Mouse (Mus musculus): ENCODE data around the gene Noxred1. TPM values are rescaled to one million over a fixed set of nuclear protein-coding genes. Genes with fewer than 3 reads are reported as not detected.
"Not testable (repeated sequence)": the region's sequence is repeated elsewhere in the genome, so short reads cannot be mapped to it uniquely, and the experiment has no call there.

Gene Noxred1
- polyA plus RNA-seq, 1 experiment from 2014 or later: 0.29 TPM

- Histone ChIP-seq H3K9ac (no peak overlapping the region), H3K36me3 (no peaks in the 10 kb centered on the region), H3K27ac (no peak overlapping the region), H3K4me2 (no peak overlapping the region), H3K4me1 (replicated peaks) (peaks cover 31% of the 10 kb centered on the region), H3K27me3 (no peaks in the 10 kb centered on the region), H3K9me3 (replicated peaks) (0 out of 2 replicates have a peak, but pooled peaks cover 3% of the 10 kb centered on the region), H3K4me3 (replicated peaks) (no peak overlapping the region)
- WGBS (ENCODE audit: insufficient replicate concordance): 37% methylated on average over 7 of the region's 7 CpGs
- DNase-seq (peak; percentile 8), ATAC-seq (ENCODE audit: low read depth) (peak; percentile 53)
Observed at GRCm38 (mm10) chr12:87226801-87227200, 11.7 kb downstream of the Noxred1 start.

GRCm38 (mm10) chr12:87224950-87225349, 13.6 kb downstream of the Noxred1 start:
- DNase-seq (no peak), ATAC-seq (ENCODE audit: low read depth) (peak; percentile 47; the same call in 1 of the 2 replicates)
- Histone ChIP-seq H3K9me3 (replicated peaks) (0 out of 2 replicates have a peak, but pooled peaks cover 3% of the 10 kb centered on the region), H3K27ac (no peak overlapping the region), H3K36me3 (no peaks in the 10 kb centered on the region), H3K4me1 (replicated peaks) (peaks cover 17% of the 10 kb centered on the region), H3K9ac (no peak overlapping the region), H3K4me2 (peak overlapping the region; percentile 36), H3K4me3 (replicated peaks) (no peak overlapping the region), H3K27me3 (no peaks in the 10 kb centered on the region)
- 45% methylated on average over 10 of the region's 10 CpGs for WGBS (ENCODE audit: insufficient replicate concordance)

- no peaks in the 10 kb centered on the region for H3K4me1 ChIP-seq (replicated peaks)
- H3K4me2 ChIP-seq: no peak overlapping the region
- no peaks in the 10 kb centered on the region for H3K27me3 ChIP-seq
- H3K36me3 ChIP-seq: no peaks in the 10 kb centered on the region
- no peak overlapping the region for H3K27ac ChIP-seq
- no peaks in the 10 kb centered on the region for H3K9me3 ChIP-seq (replicated peaks)
- 72% methylated on average over 7 of the region's 7 CpGs for WGBS (ENCODE audit: insufficient replicate concordance)
- no peak overlapping the region for H3K4me3 ChIP-seq (replicated peaks)
- no peak overlapping the region for H3K9ac ChIP-seq
- ATAC-seq (ENCODE audit: low read depth): no peak
- no peak for DNase-seq
Observed at GRCm38 (mm10) chr12:87219362-87219761, 19.2 kb downstream of the Noxred1 start.

- DNase-seq (no peak), ATAC-seq (ENCODE audit: low read depth) (no peak)
- no peak overlapping the region for H3K4me2 ChIP-seq
- no peak overlapping the region for H3K27ac ChIP-seq
- no peaks in the 10 kb centered on the region for H3K27me3 ChIP-seq
- H3K4me3 ChIP-seq (replicated peaks): no peak overlapping the region
- H3K4me1 ChIP-seq (replicated peaks): no peaks in the 10 kb centered on the region
- no peaks in the 10 kb centered on the region for H3K9me3 ChIP-seq (replicated peaks)
- H3K9ac ChIP-seq: no peak overlapping the region
- no peaks in the 10 kb centered on the region for H3K36me3 ChIP-seq
Observed at GRCm38 (mm10) chr12:87217596-87217995, 20.9 kb downstream of the Noxred1 start.

GRCm38 (mm10) chr12:87216053-87216452, 22.5 kb downstream of the Noxred1 start:
- no peaks in the 10 kb centered on the region for H3K36me3 ChIP-seq
- no peak overlapping the region for H3K9ac ChIP-seq
- no peak overlapping the region for H3K4me3 ChIP-seq (replicated peaks)
- no peaks in the 10 kb centered on the region for H3K27me3 ChIP-seq
- WGBS (ENCODE audit: insufficient replicate concordance): 44% methylated on average over 2 of the region's 2 CpGs
- ATAC-seq (ENCODE audit: low read depth) (no peak), DNase-seq (no peak)
- no peaks in the 10 kb centered on the region for H3K9me3 ChIP-seq (replicated peaks)
- H3K4me2 ChIP-seq: no peak overlapping the region
- no peaks in the 10 kb centered on the region for H3K4me1 ChIP-seq (replicated peaks)
- no peak overlapping the region for H3K27ac ChIP-seq

- H3K4me2 ChIP-seq: no peak overlapping the region
- no peaks in the 10 kb centered on the region for H3K36me3 ChIP-seq
- H3K9me3 ChIP-seq (replicated peaks): no peaks in the 10 kb centered on the region
- H3K9ac ChIP-seq: no peak overlapping the region
- no peak overlapping the region for H3K27ac ChIP-seq
- no peaks in the 10 kb centered on the region for H3K27me3 ChIP-seq
- no peak for ATAC-seq (ENCODE audit: low read depth)
- no peaks in the 10 kb centered on the region for H3K4me1 ChIP-seq (replicated peaks)
- WGBS (ENCODE audit: insufficient replicate concordance): 32% methylated on average over 2 of the region's 2 CpGs
- DNase-seq: no peak
- H3K4me3 ChIP-seq (replicated peaks): no peak overlapping the region
Observed at GRCm38 (mm10) chr12:87212844-87213606, 25.5 kb downstream of the Noxred1 start.

- 73% methylated on average over 5 of the region's 5 CpGs for WGBS (ENCODE audit: insufficient replicate concordance)
- not testable (repeated sequence) for H3K36me3 ChIP-seq; H3K4me1 ChIP-seq (replicated peaks); H3K9me3 ChIP-seq (replicated peaks); H3K4me3 ChIP-seq (replicated peaks); H3K27ac ChIP-seq; H3K4me2 ChIP-seq; DNase-seq; ATAC-seq (ENCODE audit: low read depth); H3K9ac ChIP-seq
- peaks cover 11% of the 10 kb centered on the region for H3K27me3 ChIP-seq
Observed at GRCm38 (mm10) chr12:87205789-87206188, 32.7 kb downstream of the Noxred1 start.

- Histone ChIP-seq H3K9me3 (replicated peaks) (no peaks in the 10 kb centered on the region), H3K9ac (no peak overlapping the region), H3K36me3 (no peaks in the 10 kb centered on the region), H3K4me1 (replicated peaks) (peaks cover 23% of the 10 kb centered on the region), H3K4me2 (no peak overlapping the region), H3K27ac (no peak overlapping the region), H3K27me3 (peaks cover 31% of the 10 kb centered on the region), H3K4me3 (replicated peaks) (no peak overlapping the region)
- DNase-seq: no peak
- WGBS (ENCODE audit: insufficient replicate concordance): 48% methylated on average over 5 of the region's 5 CpGs
- no peak for ATAC-seq (ENCODE audit: low read depth)
Observed at GRCm38 (mm10) chr12:87201694-87202093, 36.8 kb downstream of the Noxred1 start.

- Histone ChIP-seq H3K9ac (peak within 1 kb of the TSS; percentile 79), H3K27me3 (peaks cover 31% of the 10 kb centered on the region), H3K27ac (no peak within 1 kb of the TSS), H3K36me3 (no peaks in the 10 kb centered on the region), H3K9me3 (replicated peaks) (no peaks in the 10 kb centered on the region), H3K4me3 (replicated peaks) (peak within 1 kb of the TSS; percentile 74), H3K4me1 (replicated peaks) (peaks cover 23% of the 10 kb centered on the region), H3K4me2 (peak within 1 kb of the TSS; percentile 95)
- ATAC-seq (ENCODE audit: low read depth): peak; percentile 81
- under 1% methylated on average over 57 of the region's 70 CpGs for WGBS (ENCODE audit: insufficient replicate concordance)
- DNase-seq: peak; percentile 61
Observed at GRCm38 (mm10) chr12:87199973-87200586, 38.5 kb downstream of the Noxred1 start, which contains the start of gene Tmed8. Gene Tmed8 (minus strand): TSS chr12:87200454.

GRCm38 (mm10) chr12:87199206-87199972, 39.1 kb downstream of the Noxred1 start, which contains the start of gene Samd15:
Gene Samd15 (plus strand): TSS chr12:87199723.
- DNase-seq: peak; percentile 26

GRCm38 (mm10) chr12:87198792-87199191, 39.7 kb downstream of the Noxred1 start:
- 72% methylated on average over 6 of the region's 6 CpGs for WGBS (ENCODE audit: insufficient replicate concordance)
- Histone ChIP-seq H3K27ac (no peak overlapping the region), H3K27me3 (peaks cover 31% of the 10 kb centered on the region), H3K9me3 (replicated peaks) (no peaks in the 10 kb centered on the region), H3K4me2 (peak overlapping the region; percentile 95), H3K4me1 (replicated peaks) (peaks cover 23% of the 10 kb centered on the region), H3K4me3 (replicated peaks) (peak overlapping the region; percentile 74; the same call in 1 of the 2 replicates), H3K9ac (peak overlapping the region; percentile 79; the same call in 1 of the 2 replicates), H3K36me3 (no peaks in the 10 kb centered on the region)
- DNase-seq (no peak), ATAC-seq (ENCODE audit: low read depth) (no peak)

More at GRCm38 (mm10) chr12:87199206-87199972, 39.1 kb downstream of the Noxred1 start, which contains the start of gene Samd15:
- no peak within 1 kb of the TSS for H3K27ac ChIP-seq
- peaks cover 23% of the 10 kb centered on the region for H3K4me1 ChIP-seq (replicated peaks)
- H3K27me3 ChIP-seq: peaks cover 31% of the 10 kb centered on the region
- peak; percentile 61 for ATAC-seq (ENCODE audit: low read depth)
- H3K4me3 ChIP-seq (replicated peaks): peak within 1 kb of the TSS; percentile 74
- peak within 1 kb of the TSS; percentile 79 for H3K9ac ChIP-seq
- no peaks in the 10 kb centered on the region for H3K9me3 ChIP-seq (replicated peaks)
- peak within 1 kb of the TSS; percentile 95 for H3K4me2 ChIP-seq
- no peaks in the 10 kb centered on the region for H3K36me3 ChIP-seq
- 2% methylated on average over 38 of the region's 38 CpGs for WGBS (ENCODE audit: insufficient replicate concordance)
